Mouse (Mus musculus): ENCODE results near the gene Otulin.

DNA sequence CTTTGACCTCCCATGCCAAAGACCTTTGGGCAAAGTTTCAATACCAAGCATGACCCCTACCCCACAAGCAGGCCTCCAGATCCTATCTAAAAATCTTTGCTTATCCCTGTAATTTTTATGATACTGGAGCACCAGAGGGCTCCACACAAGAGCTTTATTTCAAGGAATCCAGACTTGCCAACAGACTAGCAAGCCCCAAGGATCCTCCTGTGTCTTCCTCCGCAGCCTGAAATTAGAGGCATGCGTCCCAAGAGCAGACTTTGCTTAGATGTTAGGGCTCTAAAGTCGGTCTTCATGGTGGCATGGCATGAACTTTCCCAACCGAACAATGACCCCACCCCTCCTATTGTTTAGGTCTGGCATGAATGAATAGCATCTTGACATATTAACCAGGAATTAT, 94.8 kb downstream of the Otulin start:
- TF ChIP-seq CTCF (IDR thresholded peaks at IDR 0.05) (no peak), POLR2A (IDR thresholded peaks at IDR 0.05; ENCODE audit: insufficient read depth, low read depth, low read length) (no peak)

Measured in heart, adult 2 months (tissue).